8 mouse cellular contexts compared by ENCODE assay signal in genomic region chr17:65783182-65784161, GRCm38 (mm10). TPM values are rescaled to one million over a fixed set of nuclear protein-coding genes. Genes with fewer than 3 reads are reported as not detected.
DNase-seq lines count a peak whose midpoint lies in the region; ATAC-seq and TF ChIP-seq lines count a peak whose summit lies in the region.

No protein-coding gene starts in this region.

- TF ChIP-seq CTCF in hindbrain, postnatal 0 days (IDR thresholded peaks at IDR 0.05; ENCODE audit: low read depth), result no peak

- peaks cover 9% of the 10 kb centered on the region; the same call in 1 of the 2 replicates for H3K4me1 ChIP-seq in hindbrain, postnatal 0 days (ENCODE audit: insufficient read depth, low read length)

- ATAC-seq in activated CD4-positive, CD25-positive, alpha-beta regulatory T cell, adult 4 months, result peak; percentile 57
- ATAC-seq in hindbrain, postnatal 0 days, result peak; percentile 72
- ATAC-seq in megakaryocyte progenitor cell, adult 5-6 weeks (replicated peaks; ENCODE audit: poor library complexity), result peak; percentile 34

- H3K36me3 ChIP-seq in hindbrain, postnatal 0 days (ENCODE audit: insufficient read depth, low read length), result no peaks in the 10 kb centered on the region

- no peaks in the 10 kb centered on the region for H3K27me3 ChIP-seq in hindbrain, postnatal 0 days (ENCODE audit: insufficient read depth, low read length)

- WGBS in hindbrain, postnatal 0 days, result 1% methylated on average over 68 of the region's 135 CpGs

- intact Hi-C loops in left cerebral cortex, postnatal 25 days (cut with DNase I), result loop anchor here (5.0 kb wide), 1 partner anchor 171 kb away; the partner anchor contains the start of gene Vapa

- no peaks in the 10 kb centered on the region for H3K9me3 ChIP-seq in hindbrain, postnatal 0 days (ENCODE audit: low read length)

- DNase-seq in cerebellum, postnatal 36 days, result peak; percentile 73 to 84
- peak; percentile 83 for DNase-seq in gastrocnemius, postnatal 10 days
- peak; percentile 93 for DNase-seq in hindbrain, postnatal 0 days (ENCODE audit: low spot score)
- DNase-seq in left cerebral cortex, postnatal 25 days (ENCODE audit: low spot score in 2 of 2), result peak; percentile 70 to 72
- DNase-seq in right cerebral cortex, adult 2 months (ENCODE audit: low spot score in 2 of 2), result peak; percentile 57 to 65
- DNase-seq in urinary bladder, postnatal 25 days (ENCODE audit: low spot score), result peak; percentile 68

- peak overlapping the region; percentile 97 for H3K9ac ChIP-seq in hindbrain, postnatal 0 days (replicated peaks; ENCODE audit: low read length)

- H3K4me3 ChIP-seq in hindbrain, postnatal 0 days (ENCODE audit: low read length), result peak overlapping the region; percentile 77

- H3K4me2 ChIP-seq in hindbrain, postnatal 0 days (ENCODE audit: low read depth, low read length), result peak overlapping the region; percentile 73

- peak overlapping the region; percentile 99 for H3K27ac ChIP-seq in hindbrain, postnatal 0 days

RNA-seq across cellular contexts. Expression of gene Ppp4r1, which starts 1.1 kb away (rescaled TPM):
- 10 to 100 TPM; 20.0 to 21.8 TPM for polyA plus RNA-seq in activated CD4-positive, CD25-positive, alpha-beta regulatory T cell, adult 4 months (2017; shearing (Covaris generic))
- 10 to 100 TPM; 36.3 to 41.9 TPM for total RNA-seq in gastrocnemius, postnatal 10 days (2021)
- total RNA-seq in hindbrain, postnatal 0 days (2014; rRNA removed), result 39.4 and 48.6 TPM in 2 replicates
- polyA plus RNA-seq in hindbrain, postnatal 0 days (2015; fragmentation: Nextera tagmentation; extraction: Ambion mirVana), result 24.9 and 26.2 TPM in 2 replicates
- 10 to 100 TPM; 41.7 to 57.5 TPM for total RNA-seq in left cerebral cortex, postnatal 25 days (2021)
- total RNA-seq in megakaryocyte progenitor cell, adult 5-6 weeks (2015), result 39.9 and 44.5 TPM in 2 replicates
- 48.1 and 65.4 TPM in 2 replicates for total RNA-seq in megakaryocyte progenitor cell, adult 5-6 weeks (2017)

RNA-seq across cellular contexts. Expression of gene Rab31, which starts 10.9 kb away (rescaled TPM):
- polyA plus RNA-seq in activated CD4-positive, CD25-positive, alpha-beta regulatory T cell, adult 4 months (2017; shearing (Covaris generic)), result 1 to 10 TPM; 2.6 to 3.0 TPM
- 10 to 100 TPM; 22.0 to 24.1 TPM for total RNA-seq in gastrocnemius, postnatal 10 days (2021)
- total RNA-seq in hindbrain, postnatal 0 days (2014; rRNA removed), result 88.1 and 89.8 TPM in 2 replicates
- 67.2 and 70.9 TPM in 2 replicates for polyA plus RNA-seq in hindbrain, postnatal 0 days (2015; fragmentation: Nextera tagmentation; extraction: Ambion mirVana)
- 10 to 100 TPM; 64.1 to 65.5 TPM for total RNA-seq in left cerebral cortex, postnatal 25 days (2021)
- 44.3 and 46.2 TPM in 2 replicates for total RNA-seq in megakaryocyte progenitor cell, adult 5-6 weeks (2015)
- total RNA-seq in megakaryocyte progenitor cell, adult 5-6 weeks (2017), result 73.3 and 75.1 TPM in 2 replicates

Comparison
In these comparisons a context has a peak if more than half of its experiments do, and no peak if none do; other contexts are left out.
1. Peak in every context shown above with its lines: DNase-seq, ATAC-seq, H3K4me3 ChIP-seq and H3K27ac ChIP-seq.